Mouse (Mus musculus) forebrain, embryonic 16.5 days (tissue): ENCODE results near the gene Ly6g5b. TPM values are rescaled to one million over a fixed set of nuclear protein-coding genes. Genes with fewer than 3 reads are reported as not detected.
A peak's percentile ranks its signal among the peaks of the same experiment; 100 is the strongest.

Source experiments
- ATAC-seq: fragments of 200-750 bp; cut with Nextera tagmentation; 2 replicates; pipeline ENCODE4 v1.8.0; 2017; ENCODE audit warnings: mild to moderate bottlenecking, moderate library complexity
- H3K27ac ChIP-seq: fragments of 300-500 bp; sonication (generic); 2 replicates; pipeline ENCODE4 v1.5.1; 2014; ENCODE audit warnings: low read length, control low read depth
- H3K27me3 ChIP-seq: fragments of 300-500 bp; sonication (generic); replicated peaks from 2 replicates; pipeline ENCODE4 v1.6.1; 2014; ENCODE audit warnings: low read length; ENCODE audit not compliant: control insufficient read depth, insufficient read depth
- H3K36me3 ChIP-seq: fragments of 300-500 bp; sonication (generic); 2 replicates; pipeline ENCODE4 v1.6.1; 2014; ENCODE audit not compliant: control insufficient read depth, insufficient read depth
- H3K4me1 ChIP-seq: fragments of 300-500 bp; sonication (generic); replicated peaks from 2 replicates; pipeline ENCODE4 v1.6.1; 2014; ENCODE audit warnings: low read length; ENCODE audit not compliant: control insufficient read depth, insufficient read depth
- H3K4me2 ChIP-seq: fragments of 300-500 bp; sonication (generic); 2 replicates; pipeline ENCODE4 v1.6.1; 2014; ENCODE audit warnings: mild to moderate bottlenecking, low read length, control low read depth
- H3K4me3 ChIP-seq: fragments of 300-500 bp; sonication (generic); replicated peaks from 2 replicates; pipeline ENCODE4 v1.5.1; 2014; ENCODE audit warnings: mild to moderate bottlenecking, low read length, control low read depth
- H3K9ac ChIP-seq: fragments of 300-500 bp; sonication (generic); replicated peaks from 2 replicates; pipeline ENCODE4 v1.6.1; 2014; ENCODE audit warnings: low read depth, low read length, control low read depth
- H3K9me3 ChIP-seq: fragments of 300-500 bp; sonication (generic); 2 replicates; pipeline ENCODE4 v1.6.1; 2016; ENCODE audit warnings: low read length; ENCODE audit not compliant: control insufficient read depth
- WGBS: fragments of 180-500 bp; shearing (Covaris S2); extraction: QIAGEN DNeasy Blood & Tissue Kit; methylation state at CpG from one replicate; pipeline ENCODE4 v1.1.7; 2014; 5-methylcytosine and 5-hydroxymethylcytosine counted together
- polyA plus RNA-seq: library from polyadenylated mRNA; unstranded; fragments of >200 nt; fragmentation: Nextera tagmentation; extraction: Ambion mirVana; gene quantifications from 2 replicates; pipeline ENCODE4 v1.2.1, GENCODE M21; 2015

The Ly6g5b gene
- polyA plus RNA-seq, 1 experiment from 2014 or later = 1.3 TPM

- Histone ChIP-seq H3K4me2 (no peak overlapping the region), H3K36me3 (peaks cover 87% of the 10 kb centered on the region), H3K27me3 (no peaks in the 10 kb centered on the region), H3K9ac (no peak overlapping the region), H3K4me1 (no peaks in the 10 kb centered on the region), H3K4me3 (no peak overlapping the region), H3K27ac (no peak overlapping the region), H3K9me3 (no peaks in the 10 kb centered on the region)
- 70% methylated on average over 3 of the region's 3 CpGs for WGBS
- ATAC-seq = no peak
These were observed 32.1 kb upstream of the Ly6g5b start for GRCm38 (mm10) chr17:35147348-35147747.

GRCm38 (mm10) chr17:35146139-35146538 is 30.9 kb upstream of the Ly6g5b start:
- Histone ChIP-seq H3K27me3 (no peaks in the 10 kb centered on the region), H3K36me3 (peaks cover 88% of the 10 kb centered on the region), H3K9me3 (no peaks in the 10 kb centered on the region), H3K27ac (no peak overlapping the region), H3K4me2 (no peak overlapping the region), H3K9ac (no peak overlapping the region), H3K4me1 (no peaks in the 10 kb centered on the region), H3K4me3 (no peak overlapping the region)
- ATAC-seq = no peak
- WGBS = 84% methylated on average over 5 of the region's 5 CpGs

- peaks cover 19% of the 10 kb centered on the region for H3K4me1 ChIP-seq
- H3K27ac ChIP-seq = no peak overlapping the region
- 95% methylated on average over 6 of the region's 6 CpGs for WGBS
- peaks cover 74% of the 10 kb centered on the region for H3K36me3 ChIP-seq
- no peak overlapping the region for H3K4me3 ChIP-seq
- H3K4me2 ChIP-seq = no peak overlapping the region
- H3K9me3 ChIP-seq = no peaks in the 10 kb centered on the region
- no peak for ATAC-seq
- H3K9ac ChIP-seq = no peak overlapping the region
- H3K27me3 ChIP-seq = no peaks in the 10 kb centered on the region
These were observed 26.7 kb upstream of the Ly6g5b start for GRCm38 (mm10) chr17:35141971-35142370.

- Histone ChIP-seq H3K4me3 (no peak overlapping the region), H3K27ac (no peak overlapping the region), H3K36me3 (peaks cover 62% of the 10 kb centered on the region), H3K4me2 (no peak overlapping the region), H3K9me3 (no peaks in the 10 kb centered on the region), H3K9ac (no peak overlapping the region), H3K27me3 (no peaks in the 10 kb centered on the region), H3K4me1 (peaks cover 27% of the 10 kb centered on the region)
- WGBS = 80% methylated on average over 16 of the region's 16 CpGs
- no peak for ATAC-seq
These were observed 25.3 kb upstream of the Ly6g5b start for GRCm38 (mm10) chr17:35140490-35140996.

- Histone ChIP-seq H3K4me1 (peaks cover 27% of the 10 kb centered on the region), H3K4me3 (no peak overlapping the region), H3K36me3 (peaks cover 49% of the 10 kb centered on the region), H3K27ac (no peak overlapping the region), H3K27me3 (no peaks in the 10 kb centered on the region), H3K9me3 (no peaks in the 10 kb centered on the region), H3K4me2 (no peak overlapping the region), H3K9ac (no peak overlapping the region)
- no peak for ATAC-seq
- 93% methylated on average over 3 of the region's 3 CpGs for WGBS
These were observed 24.0 kb upstream of the Ly6g5b start for GRCm38 (mm10) chr17:35139269-35139668.

- Histone ChIP-seq H3K27ac (peak overlapping the region; percentile 97), H3K36me3 (peaks cover 17% of the 10 kb centered on the region), H3K9me3 (no peaks in the 10 kb centered on the region), H3K4me1 (peaks cover 27% of the 10 kb centered on the region), H3K4me3 (peak overlapping the region; percentile 92), H3K4me2 (peak overlapping the region; percentile 82), H3K9ac (peak overlapping the region; percentile 82), H3K27me3 (no peaks in the 10 kb centered on the region)
- peak; percentile 61 for ATAC-seq
- under 1% methylated on average over 43 of the region's 43 CpGs for WGBS
These were observed 20.5 kb upstream of the Ly6g5b start for GRCm38 (mm10) chr17:35135591-35136320.

GRCm38 (mm10) chr17:35134801-35135590 is 19.8 kb upstream of the Ly6g5b start, which contains the start of gene Bag6:
Gene Bag6 (plus strand): TSS chr17:35135178.
- Histone ChIP-seq H3K4me2 (peak within 1 kb of the TSS; percentile 82), H3K4me3 (peak within 1 kb of the TSS; percentile 92), H3K9me3 (no peaks in the 10 kb centered on the region), H3K36me3 (peaks cover 10% of the 10 kb centered on the region), H3K9ac (peak within 1 kb of the TSS; percentile 82), H3K27ac (peak within 1 kb of the TSS; percentile 97), H3K4me1 (peaks cover 27% of the 10 kb centered on the region), H3K27me3 (no peaks in the 10 kb centered on the region)
- peak; percentile 94 for ATAC-seq
- under 1% methylated on average over 66 of the region's 66 CpGs for WGBS

- no peak for ATAC-seq
- Histone ChIP-seq H3K36me3 (no peaks in the 10 kb centered on the region; the same call in 1 of the 2 replicates), H3K4me1 (peaks cover 23% of the 10 kb centered on the region), H3K27ac (no peak overlapping the region), H3K9ac (no peak overlapping the region), H3K4me3 (no peak overlapping the region), H3K4me2 (no peak overlapping the region), H3K9me3 (no peaks in the 10 kb centered on the region), H3K27me3 (no peaks in the 10 kb centered on the region)
- WGBS = 94% methylated on average over 7 of the region's 7 CpGs
These were observed 18.3 kb upstream of the Ly6g5b start for GRCm38 (mm10) chr17:35133517-35133916.

- no peaks in the 10 kb centered on the region for H3K27me3 ChIP-seq
- WGBS = 80% methylated on average over 3 of the region's 3 CpGs
- H3K36me3 ChIP-seq = no peaks in the 10 kb centered on the region
- H3K4me2 ChIP-seq = no peak overlapping the region
- peaks cover 16% of the 10 kb centered on the region for H3K4me1 ChIP-seq
- H3K4me3 ChIP-seq = no peak overlapping the region
- H3K9me3 ChIP-seq = no peaks in the 10 kb centered on the region
- no peak overlapping the region for H3K27ac ChIP-seq
- no peak overlapping the region for H3K9ac ChIP-seq
- ATAC-seq = no peak
These were observed 16.9 kb upstream of the Ly6g5b start for GRCm38 (mm10) chr17:35132174-35132560.
